Mouse (Mus musculus) limb, embryonic 15.5 days (tissue): ENCODE results near the gene Sept4. TPM values are rescaled to one million over a fixed set of nuclear protein-coding genes. Genes with fewer than 3 reads are reported as not detected.

Experiments
- ATAC-seq: fragments of 200-750 bp; cut with Nextera tagmentation; 2 replicates; pipeline ENCODE4 v1.8.0; 2017; ENCODE audit warnings: low read depth, moderate TSS enrichment; ENCODE audit not compliant: insufficient number of reproducible peaks, low FRiP score, low TSS enrichment
- H3K27ac ChIP-seq: fragments of 300-500 bp; sonication (generic); 2 replicates; pipeline ENCODE4 v1.5.1; 2015; ENCODE audit warnings: moderate library complexity, mild to moderate bottlenecking, inconsistent platforms
- H3K27me3 ChIP-seq: fragments of 300-500 bp; sonication (generic); 2 replicates; pipeline ENCODE4 v1.6.1; 2015; ENCODE audit warnings: inconsistent platforms
- H3K36me3 ChIP-seq: fragments of 300-500 bp; sonication (generic); 2 replicates; pipeline ENCODE4 v1.6.1; 2015; ENCODE audit warnings: inconsistent platforms
- H3K4me1 ChIP-seq: fragments of 300-500 bp; sonication (generic); 2 replicates; pipeline ENCODE4 v1.6.1; 2015; ENCODE audit warnings: inconsistent platforms
- H3K4me2 ChIP-seq: fragments of 300-500 bp; sonication (generic); 2 replicates; pipeline ENCODE4 v1.6.1; 2015; ENCODE audit warnings: mild to moderate bottlenecking, inconsistent platforms
- H3K4me3 ChIP-seq: fragments of 300-500 bp; sonication (generic); 2 replicates; pipeline ENCODE4 v1.5.1; 2015; ENCODE audit warnings: mild to moderate bottlenecking, inconsistent platforms
- H3K9ac ChIP-seq: fragments of 300-500 bp; sonication (generic); 2 replicates; pipeline ENCODE4 v1.6.1; 2015; ENCODE audit warnings: inconsistent platforms
- H3K9me3 ChIP-seq: fragments of 300-500 bp; sonication (generic); 2 replicates; pipeline ENCODE4 v1.6.1; 2016; ENCODE audit warnings: inconsistent platforms
- WGBS: fragments of 180-500 bp; shearing (Covaris S2); methylation state at CpG from one replicate; pipeline ENCODE4 v1.1.7; 2015; 5-methylcytosine and 5-hydroxymethylcytosine counted together
- polyA plus RNA-seq: library from polyadenylated mRNA; unstranded; fragments of >200 nt; fragmentation: Nextera tagmentation; extraction: Ambion mirVana; gene quantifications from 2 replicates; pipeline ENCODE4 v1.2.1, GENCODE M21; 2015

Sept4 gene
- polyA plus RNA-seq, 1 experiment from 2014 or later = 25.5 TPM

GRCm38 (mm10) chr11:87613972-87614371 is 45.3 kb downstream of the Sept4 start:
- no peak overlapping the region for H3K4me3 ChIP-seq
- 88% methylated on average over 7 of the region's 7 CpGs for WGBS
- no peaks in the 10 kb centered on the region for H3K27me3 ChIP-seq
- peaks cover 96% of the 10 kb centered on the region for H3K36me3 ChIP-seq
- no peak for ATAC-seq
- no peak overlapping the region for H3K9ac ChIP-seq
- no peak overlapping the region for H3K4me2 ChIP-seq
- H3K4me1 ChIP-seq = peaks cover under 1% of the 10 kb centered on the region; the same call in 1 of the 2 replicates
- no peaks in the 10 kb centered on the region for H3K9me3 ChIP-seq
- H3K27ac ChIP-seq = no peak overlapping the region

- no peaks in the 10 kb centered on the region for H3K27me3 ChIP-seq
- no peak overlapping the region for H3K4me2 ChIP-seq
- H3K27ac ChIP-seq = no peak overlapping the region
- H3K4me1 ChIP-seq = no peaks in the 10 kb centered on the region
- no peak overlapping the region for H3K4me3 ChIP-seq
- 94% methylated on average over 5 of the region's 5 CpGs for WGBS
- H3K9me3 ChIP-seq = no peaks in the 10 kb centered on the region
- H3K36me3 ChIP-seq = peaks cover 83% of the 10 kb centered on the region
- no peak for ATAC-seq
- no peak overlapping the region for H3K9ac ChIP-seq
Measured at GRCm38 (mm10) chr11:87615551-87615950, 46.8 kb downstream of the Sept4 start.

- WGBS = 93% methylated on average over 2 of the region's 2 CpGs
- no peak overlapping the region for H3K27ac ChIP-seq
- H3K4me3 ChIP-seq = no peak overlapping the region
- no peak for ATAC-seq
- H3K27me3 ChIP-seq = no peaks in the 10 kb centered on the region
- peaks cover 79% of the 10 kb centered on the region for H3K36me3 ChIP-seq
- H3K9ac ChIP-seq = no peak overlapping the region
- H3K4me2 ChIP-seq = no peak overlapping the region
- no peaks in the 10 kb centered on the region for H3K4me1 ChIP-seq
- no peaks in the 10 kb centered on the region for H3K9me3 ChIP-seq
Measured at GRCm38 (mm10) chr11:87615952-87616351, 47.2 kb downstream of the Sept4 start.

- Histone ChIP-seq H3K4me1 (no peaks in the 10 kb centered on the region), H3K4me3 (no peak within 1 kb of the TSS), H3K27me3 (no peaks in the 10 kb centered on the region), H3K9ac (no peak within 1 kb of the TSS), H3K9me3 (no peaks in the 10 kb centered on the region), H3K27ac (no peak within 1 kb of the TSS), H3K36me3 (peaks cover 69% of the 10 kb centered on the region), H3K4me2 (no peak within 1 kb of the TSS)
- no peak for ATAC-seq
- WGBS = 89% methylated on average over 60 of the region's 69 CpGs
Measured at GRCm38 (mm10) chr11:87616790-87617474, 48.2 kb downstream of the Sept4 start, which contains the start of gene Hsf5. Hsf5 (plus strand) TSS chr11:87617164.

GRCm38 (mm10) chr11:87617606-87618005 is 48.9 kb downstream of the Sept4 start:
- Histone ChIP-seq H3K27ac (no peak overlapping the region), H3K4me3 (no peak overlapping the region), H3K4me1 (no peaks in the 10 kb centered on the region), H3K4me2 (no peak overlapping the region), H3K27me3 (no peaks in the 10 kb centered on the region), H3K36me3 (peaks cover 63% of the 10 kb centered on the region), H3K9me3 (no peaks in the 10 kb centered on the region), H3K9ac (no peak overlapping the region)
- WGBS = 93% methylated on average over 32 of the region's 32 CpGs
- no peak for ATAC-seq

- no peaks in the 10 kb centered on the region for H3K27me3 ChIP-seq
- no peak for ATAC-seq
- H3K9ac ChIP-seq = no peak overlapping the region
- H3K4me1 ChIP-seq = no peaks in the 10 kb centered on the region
- no peak overlapping the region for H3K27ac ChIP-seq
- H3K36me3 ChIP-seq = peaks cover 26% of the 10 kb centered on the region
- H3K4me3 ChIP-seq = no peak overlapping the region
- no peak overlapping the region for H3K4me2 ChIP-seq
- H3K9me3 ChIP-seq = no peaks in the 10 kb centered on the region
- WGBS = 63% methylated on average over 4 of the region's 4 CpGs
Measured at GRCm38 (mm10) chr11:87623160-87623559, 54.5 kb downstream of the Sept4 start.

GRCm38 (mm10) chr11:87629859-87630258 is 61.2 kb downstream of the Sept4 start:
- Histone ChIP-seq H3K9me3 (no peaks in the 10 kb centered on the region), H3K36me3 (peaks cover 3% of the 10 kb centered on the region; the same call in 1 of the 2 replicates), H3K9ac (no peak overlapping the region), H3K4me3 (no peak overlapping the region), H3K27me3 (no peaks in the 10 kb centered on the region), H3K4me1 (no peaks in the 10 kb centered on the region), H3K4me2 (no peak overlapping the region), H3K27ac (no peak overlapping the region)
- no peak for ATAC-seq
- 27% methylated on average over 10 of the region's 10 CpGs for WGBS

- Histone ChIP-seq H3K27me3 (no peaks in the 10 kb centered on the region), H3K4me3 (peak overlapping the region; percentile 47), H3K4me1 (peaks cover 6% of the 10 kb centered on the region; the same call in 1 of the 2 replicates), H3K9ac (peak overlapping the region; percentile 55), H3K27ac (no peak overlapping the region), H3K36me3 (no peaks in the 10 kb centered on the region), H3K9me3 (no peaks in the 10 kb centered on the region), H3K4me2 (peak overlapping the region; percentile 78)
- ATAC-seq = no peak
- 26% methylated on average over 2 of the region's 2 CpGs for WGBS
Measured at GRCm38 (mm10) chr11:87638793-87639192, 70.1 kb downstream of the Sept4 start.

- no peaks in the 10 kb centered on the region for H3K9me3 ChIP-seq
Measured at GRCm38 (mm10) chr11:87639206-87639605, 70.5 kb downstream of the Sept4 start.

More at GRCm38 (mm10) chr11:87639206-87639605, 70.5 kb downstream of the Sept4 start:
- no peak overlapping the region for H3K27ac ChIP-seq
- no peaks in the 10 kb centered on the region for H3K27me3 ChIP-seq
- WGBS = 2% methylated on average over 29 of the region's 29 CpGs
- H3K4me2 ChIP-seq = peak overlapping the region; percentile 78
- no peak for ATAC-seq
- no peaks in the 10 kb centered on the region for H3K36me3 ChIP-seq
- peak overlapping the region; percentile 55 for H3K9ac ChIP-seq
- peak overlapping the region; percentile 47 for H3K4me3 ChIP-seq
- peaks cover 6% of the 10 kb centered on the region; the same call in 1 of the 2 replicates for H3K4me1 ChIP-seq

Other genes starting within 250 kb of the Sept4 start
- gene Ppm1e, start 209.9 kb upstream of the Sept4 start, polyA plus RNA-seq = 2.1 and 2.3 TPM in 2 replicates
- gene Rad51c, start 163.9 kb upstream of the Sept4 start, polyA plus RNA-seq = 7.6 and 7.8 TPM in 2 replicates
- 0.82 and 2.1 TPM in 2 replicates for gene Tex14, start 163.8 kb upstream of the Sept4 start, polyA plus RNA-seq
- gene Gm11492, start 2.2 kb upstream of the Sept4 start, polyA plus RNA-seq = not detected in 2 replicates
- 25.9 and 27.9 TPM in 2 replicates for gene Mtmr4, start 23.3 kb downstream of the Sept4 start, polyA plus RNA-seq
- 0.14 and 0.22 TPM in 2 replicates for gene Hsf5, start 48.3 kb downstream of the Sept4 start, polyA plus RNA-seq
- gene Rnf43, start 93.8 kb downstream of the Sept4 start, polyA plus RNA-seq = 7.8 and 9.3 TPM in 2 replicates
- 135 and 155 TPM in 2 replicates for gene Supt4a, start 168.6 kb downstream of the Sept4 start, polyA plus RNA-seq
- gene Tspoap1, start 191.6 kb downstream of the Sept4 start, polyA plus RNA-seq = 1.4 and 1.5 TPM in 2 replicates
- gene Mpo, start 224.7 kb downstream of the Sept4 start, polyA plus RNA-seq = 1.1 and 1.5 TPM in 2 replicates